Mouse (Mus musculus) layer of hippocampus, adult 9-10 months (tissue): Measurements from ENCODE around the gene Ttll5.

Experiments
- DNase-seq: peaks from one replicate; pipeline ENCODE4 v3.0.0; 2022; ENCODE audit warnings: low spot score

The Ttll5 gene

GRCm38 (mm10) chr12:86102686-86103085, 278.2 kb downstream of the Ttll5 start:
- no peak for DNase-seq

GRCm38 (mm10) chr12:86103391-86103790, 278.9 kb downstream of the Ttll5 start:
- DNase-seq, result no peak

GRCm38 (mm10) chr12:86103852-86104251, 279.4 kb downstream of the Ttll5 start:
- DNase-seq, result no peak

GRCm38 (mm10) chr12:86104297-86104696, 279.8 kb downstream of the Ttll5 start:
- DNase-seq, result no peak

GRCm38 (mm10) chr12:86105546-86105945, 281.1 kb downstream of the Ttll5 start:
- no peak for DNase-seq

- no peak for DNase-seq
Measured at GRCm38 (mm10) chr12:86106086-86106485, 281.6 kb downstream of the Ttll5 start.

DNA sequence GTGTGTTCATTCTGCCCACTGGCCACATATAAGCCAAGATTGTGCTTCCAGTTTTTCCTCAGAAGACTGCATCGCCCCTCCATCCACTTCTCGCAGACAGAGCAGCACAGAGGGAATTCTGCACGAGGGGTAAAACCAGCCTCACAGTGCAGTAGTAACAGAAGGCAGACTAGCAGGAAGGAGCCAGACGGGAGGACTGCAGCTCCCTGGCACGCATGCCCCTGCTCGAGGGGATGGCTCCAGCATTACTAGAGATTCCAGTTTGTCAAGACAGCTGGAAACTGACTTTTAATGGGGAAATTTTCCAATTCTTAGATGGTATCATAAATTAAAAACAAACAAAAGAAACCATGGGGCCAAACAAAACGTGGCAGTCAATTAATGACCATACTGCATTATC, 283.2 kb downstream of the Ttll5 start:
- DNase-seq, result no peak

DNA sequence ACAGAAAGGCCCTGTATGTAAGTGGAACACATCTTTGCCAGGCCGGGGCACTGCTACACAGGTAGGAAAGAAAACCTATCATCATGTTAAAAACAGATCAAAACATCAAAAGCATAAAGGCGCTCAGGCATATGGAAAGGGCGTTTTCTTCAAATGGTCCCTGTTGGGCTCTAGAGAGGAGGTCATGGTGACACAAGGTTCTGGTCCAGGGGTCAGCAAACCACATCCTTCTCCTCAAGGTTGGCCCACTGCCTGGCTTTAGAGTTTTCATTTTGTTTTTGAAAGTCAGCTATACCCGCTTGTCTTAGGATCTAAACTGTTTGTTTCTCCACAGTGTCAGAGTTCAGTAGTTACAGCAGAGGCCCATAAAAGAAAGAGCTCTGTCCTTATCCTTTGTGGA, 285.1 kb downstream of the Ttll5 start:
- no peak for DNase-seq

DNA sequence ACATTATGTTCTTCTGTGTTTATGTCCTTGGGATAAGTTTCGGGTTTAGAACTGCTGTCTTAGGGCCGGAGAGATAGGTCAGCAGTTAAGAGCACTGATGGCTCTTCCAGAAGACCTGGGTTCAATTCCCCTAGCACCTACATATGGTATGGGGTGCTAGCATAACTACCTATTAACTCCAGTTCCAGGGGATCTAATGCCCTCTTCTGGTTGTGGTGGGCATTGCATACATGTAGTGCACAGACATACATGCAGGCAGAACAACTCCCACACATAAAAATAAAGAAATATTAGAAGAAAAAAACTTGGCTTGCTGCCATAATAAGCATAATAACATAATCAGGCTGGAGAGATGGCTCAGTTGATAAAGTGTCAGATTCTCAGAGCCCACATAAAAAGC, 286.2 kb downstream of the Ttll5 start:
- DNase-seq, result no peak
